11 mouse cellular contexts compared by ENCODE assay signal in genomic region chr2:37768903-37769302, GRCm38 (mm10). TPM values are rescaled to one million over a fixed set of nuclear protein-coding genes. Genes with fewer than 3 reads are reported as not detected.
A peak's percentile ranks its signal among the peaks of the same experiment; 100 is the strongest.
DNase-seq lines count a peak whose midpoint lies in the region; ATAC-seq and TF ChIP-seq lines count a peak whose summit lies in the region.
"Had no signal": no experiment of that assay in that cellular context is flagged by ENCODE, and none has a peak within 500 bp of the region (broad histone marks: within the 10 kb centered on the region; RNA-seq: fewer than 3 reads in every experiment).

No protein-coding gene starts in this region.

- H3K4me3 ChIP-seq in left cerebral cortex, adult 2 months = no peak overlapping the region
- H3K4me3 ChIP-seq: erythroblast, embryonic 14.5 days had no signal

- intact Hi-C loops in heart, postnatal 25 days (cut with DNase I) = no loop called here
- intact Hi-C loops in left cerebral cortex, adult 2 months (cut with DNase I) = no loop called here

- no peak for TF ChIP-seq CTCF in left cerebral cortex, adult 2 months (IDR thresholded peaks at IDR 0.05)

- H3K27ac ChIP-seq in left cerebral cortex, adult 2 months = peak overlapping the region; percentile 92

- no peak for ATAC-seq in cerebellum, adult (ENCODE audit: insufficient number of reproducible peaks, low FRiP score, low TSS enrichment)

- peak; percentile 57 for DNase-seq in heart, postnatal 4 days
- DNase-seq in heart, postnatal 25 days (ENCODE audit: low spot score) = no peak
- peak; percentile 83 for DNase-seq in adipocyte (ENCODE audit: low spot score)
- peak; percentile 71 for DNase-seq in gastrocnemius, postnatal 10 days
- peak; percentile 46 to 62 for DNase-seq in left cerebral cortex, adult 2 months (ENCODE audit: extremely low spot score in 1 of 2, low spot score in 2 of 2)
- DNase-seq in right cerebral cortex, postnatal 4 days = peak; percentile 63
- no peak for DNase-seq in yolk sac, embryonic 10.5 days (ENCODE audit: low spot score)

RNA-seq across cellular contexts. Expression of gene Crb2, which starts 7.1 kb away (rescaled TPM):
- total RNA-seq in heart, postnatal 4 days (2021) = 1 to 10 TPM; 1.5 to 2.0 TPM
- 1 to 10 TPM in 1 of 2 experiments, under 1 TPM in 1; 0.78 to 1.0 TPM for total RNA-seq in heart, postnatal 25 days (2021)
- under 1 TPM; 0.35 to 0.36 TPM for total RNA-seq in gastrocnemius, postnatal 10 days (2021)
- 1 to 10 TPM; 2.9 to 4.4 TPM for total RNA-seq in left cerebral cortex, adult 2 months (2021)
- total RNA-seq: liver, adult 2 months; MEL had no signal

Comparison
In these comparisons a context has a peak if more than half of its experiments do, and no peak if none do; other contexts are left out.
1. DNase-seq: peak in heart, postnatal 4 days (single experiment), adipocyte (single experiment), gastrocnemius, postnatal 10 days (single experiment), left cerebral cortex, adult 2 months (2 of 2) and right cerebral cortex, postnatal 4 days (single experiment); none in heart, postnatal 25 days (single experiment) and yolk sac, embryonic 10.5 days (single experiment).